Mouse (Mus musculus) c-Kit-positive CD71-negative TER-119-negative erythroid progenitor cells, embryonic 14.5 days (primary cell): ENCODE measurements at regions not wholly inside any gene's neighbourhood (a gene's known extent, or its start where the extent isn't known, plus 50 kb on each side); places are given as distances from the start of the nearest gene placed in this dataset.

ENCODE experiments used
- DNase-seq: peaks from one replicate; pipeline ENCODE4 v3.0.0-alpha.2; 2013; ENCODE audit warnings: low read depth

DNA sequence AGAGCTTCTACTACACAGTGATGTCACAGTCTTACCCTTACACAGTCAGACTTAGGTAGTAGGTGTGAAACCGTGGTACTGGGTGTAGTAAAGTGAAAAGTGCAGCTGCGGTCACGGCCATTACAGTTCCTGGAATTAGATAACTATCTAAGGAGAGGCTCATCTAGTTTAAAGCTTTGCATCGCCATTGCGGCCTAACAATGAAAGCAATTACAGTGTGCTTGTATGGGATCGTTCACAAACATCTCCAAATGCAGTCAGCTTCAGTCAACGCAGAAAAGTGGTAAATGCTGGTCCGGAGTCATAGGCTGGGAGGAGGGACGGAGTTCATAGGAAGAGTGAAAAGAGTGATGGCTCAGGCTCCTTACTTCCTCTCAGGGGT, 106.0 kb upstream of the Col1a2 start:
- no peak for DNase-seq

DNA sequence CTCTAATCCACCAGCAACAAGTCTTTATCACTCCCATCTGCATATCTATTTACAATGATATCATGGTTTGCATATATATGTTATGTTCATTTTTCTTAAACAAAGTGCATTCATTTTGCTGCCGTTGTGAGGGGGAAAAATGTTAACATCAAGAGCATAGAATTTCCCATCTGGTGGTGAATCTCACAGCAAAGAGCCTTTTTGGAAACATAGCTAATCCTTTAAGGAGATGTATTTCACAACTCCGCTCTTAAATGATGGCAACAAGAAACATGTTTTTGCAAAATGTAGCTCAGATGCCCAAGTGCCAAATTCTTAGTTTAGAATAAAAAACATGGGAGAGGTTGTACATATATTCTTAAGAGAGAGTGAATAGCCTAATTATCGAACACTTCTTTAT, 99.3 kb upstream of the Col1a2 start:
- DNase-seq = no peak

DNA sequence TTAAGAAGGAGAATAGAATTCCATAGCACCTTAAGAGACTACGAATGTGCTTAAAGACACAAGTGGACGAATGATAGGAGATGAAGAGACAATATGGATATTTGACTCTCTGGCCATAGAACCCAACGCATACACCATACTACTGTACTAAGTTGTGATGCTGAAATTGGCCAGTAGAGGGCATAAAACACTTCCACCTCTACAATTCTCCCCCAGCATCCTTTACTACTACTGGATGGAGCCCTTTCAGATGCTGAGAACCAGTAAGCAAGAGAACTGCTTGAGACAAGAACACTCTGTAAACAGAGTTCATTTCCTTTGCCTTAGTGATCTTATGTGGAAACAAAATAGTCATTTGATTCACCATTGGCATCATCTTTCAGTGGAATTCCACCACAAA, 96.9 kb upstream of the Col1a2 start:
- DNase-seq = peak; percentile 42

DNA sequence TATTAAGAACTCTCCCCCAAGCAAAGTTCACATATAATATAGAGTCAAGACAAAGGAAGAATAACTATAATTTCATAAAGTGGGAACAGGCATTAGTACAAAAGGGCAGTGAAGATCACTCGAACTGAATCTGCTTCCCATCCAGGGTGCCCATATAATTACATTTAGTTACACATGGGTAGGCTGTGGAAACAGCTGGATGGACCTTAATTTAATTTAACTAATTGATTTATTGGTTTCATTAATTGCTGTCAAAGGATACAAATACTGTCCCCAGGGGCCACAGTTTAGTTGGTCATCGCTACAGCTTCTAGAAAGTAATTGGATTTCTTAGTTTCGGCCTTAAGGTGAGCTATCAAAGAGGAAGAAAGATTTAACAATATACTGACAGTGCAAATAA, 91.4 kb upstream of the Col1a2 start:
- no peak for DNase-seq

DNA sequence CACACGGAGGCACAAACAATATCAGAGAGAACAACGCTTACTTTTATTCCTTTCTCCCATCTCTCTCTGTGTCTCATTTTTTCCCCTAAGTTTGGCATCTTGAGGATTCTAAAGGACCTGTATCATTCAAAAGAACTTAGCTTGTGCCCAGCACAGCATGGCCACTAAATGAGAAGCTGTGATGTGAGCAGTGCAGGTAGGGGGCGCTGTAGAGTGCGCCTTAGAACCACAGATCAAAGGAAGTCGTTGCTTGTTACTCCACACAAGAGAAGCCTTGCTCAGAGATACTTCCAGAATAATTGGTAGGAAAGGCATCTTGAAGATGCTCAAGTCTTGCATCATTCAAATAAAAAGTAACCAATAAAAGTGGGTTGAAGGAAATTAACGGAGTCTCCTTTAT, 90.4 kb upstream of the Col1a2 start:
- peak; percentile 44 for DNase-seq

DNA sequence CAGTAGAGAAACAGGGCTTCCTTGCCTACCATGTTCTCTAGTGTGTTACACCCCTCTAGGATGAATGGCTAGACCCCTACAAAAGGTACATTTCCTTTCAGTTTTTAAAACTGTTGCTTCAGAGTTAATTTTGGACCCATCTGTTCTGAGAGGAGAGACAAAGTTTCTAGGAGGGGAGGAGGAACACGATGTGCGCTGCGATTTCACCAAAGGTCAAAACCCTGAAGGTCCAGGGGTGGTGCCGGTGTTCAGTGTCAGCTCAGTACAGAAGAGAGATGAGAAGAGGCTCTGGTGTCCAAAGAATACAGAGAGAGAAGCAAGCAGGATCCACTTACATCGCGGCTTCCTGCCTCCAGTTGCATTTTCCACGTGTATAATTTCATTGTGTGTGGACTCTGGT, 89.4 kb upstream of the Col1a2 start:
- no peak for DNase-seq

DNA sequence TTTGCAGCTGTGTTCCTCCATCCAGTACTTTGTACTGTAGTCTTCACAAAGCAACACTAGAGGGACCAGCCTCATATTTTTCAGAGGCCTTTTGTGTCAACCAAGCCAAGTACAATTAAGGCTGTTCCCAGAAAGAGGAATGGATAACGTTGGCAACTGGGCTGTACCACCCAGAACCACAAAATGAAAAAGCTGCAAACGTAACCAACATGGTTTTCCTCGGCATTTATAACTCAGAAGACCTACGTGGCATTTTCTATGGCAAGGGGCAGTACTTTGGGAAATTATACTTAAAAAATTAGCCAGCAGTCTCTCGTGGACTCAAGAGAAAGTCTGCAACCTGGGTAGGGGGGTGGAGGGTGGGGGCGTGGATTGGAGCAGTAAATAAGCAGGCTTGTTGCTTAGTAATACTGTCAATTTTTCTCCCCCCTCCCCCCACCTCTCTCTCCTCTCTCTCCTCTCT, 87.3 kb upstream of the Col1a2 start:
- DNase-seq = no peak

DNA sequence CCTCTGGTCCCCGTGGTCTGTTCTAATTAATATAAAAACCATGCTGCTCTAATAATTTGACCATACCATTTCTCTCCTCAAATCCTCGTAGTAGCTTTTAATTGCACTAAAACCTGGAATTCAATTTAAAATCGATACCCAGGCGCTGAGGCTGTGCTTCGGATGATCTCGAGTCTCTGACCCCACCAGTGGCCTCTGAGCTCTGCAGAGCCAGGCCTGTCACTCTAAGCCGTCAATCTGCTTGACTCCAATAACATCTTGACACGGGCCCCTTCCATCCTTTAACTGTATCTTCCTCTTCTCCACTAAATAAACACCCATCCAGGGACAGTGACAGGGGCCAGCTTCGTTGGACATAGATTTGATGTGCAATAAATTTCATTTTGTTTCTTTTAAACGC, 86.2 kb upstream of the Col1a2 start:
- DNase-seq = no peak

DNA sequence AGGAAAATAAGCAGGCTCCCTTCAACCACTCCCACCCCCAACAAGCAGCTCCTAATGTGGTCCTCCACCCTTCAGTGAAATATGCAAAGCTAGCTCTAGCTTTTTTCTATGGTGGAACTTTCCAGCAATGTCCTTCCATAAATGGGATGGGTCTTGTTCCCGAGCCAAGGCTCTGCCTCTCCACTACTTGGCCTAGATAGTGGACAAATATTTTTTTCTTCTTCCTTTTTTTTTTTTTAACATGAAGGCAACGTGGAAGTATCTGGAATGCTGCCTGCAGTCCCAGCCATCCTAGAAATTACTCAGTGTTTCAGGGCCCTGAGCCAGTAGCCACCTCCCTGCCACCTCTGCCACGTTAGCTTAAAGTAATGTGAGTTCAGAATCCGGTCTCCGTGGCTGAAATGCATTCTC, 85.7 kb upstream of the Col1a2 start:
- DNase-seq = no peak

DNA sequence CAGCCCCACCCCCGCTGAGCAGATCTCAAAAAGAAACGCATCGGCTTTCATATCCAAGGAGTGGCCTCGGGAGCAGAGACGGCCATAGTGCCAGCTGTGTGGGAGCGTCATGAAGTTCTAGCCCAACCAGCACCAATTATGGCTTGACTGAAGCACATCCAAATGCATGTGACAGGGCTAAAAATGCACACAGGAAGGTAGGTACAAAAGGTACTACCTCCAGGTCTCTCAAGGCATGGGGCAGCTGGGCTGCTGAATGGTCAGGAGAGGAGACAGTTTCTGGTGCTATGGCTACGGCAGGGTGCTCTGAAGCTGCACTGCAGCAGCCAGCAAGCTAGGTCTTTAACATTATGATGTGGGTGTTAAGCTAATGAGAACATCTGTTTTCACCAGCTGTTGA, 83.1 kb upstream of the Col1a2 start:
- no peak for DNase-seq

DNA sequence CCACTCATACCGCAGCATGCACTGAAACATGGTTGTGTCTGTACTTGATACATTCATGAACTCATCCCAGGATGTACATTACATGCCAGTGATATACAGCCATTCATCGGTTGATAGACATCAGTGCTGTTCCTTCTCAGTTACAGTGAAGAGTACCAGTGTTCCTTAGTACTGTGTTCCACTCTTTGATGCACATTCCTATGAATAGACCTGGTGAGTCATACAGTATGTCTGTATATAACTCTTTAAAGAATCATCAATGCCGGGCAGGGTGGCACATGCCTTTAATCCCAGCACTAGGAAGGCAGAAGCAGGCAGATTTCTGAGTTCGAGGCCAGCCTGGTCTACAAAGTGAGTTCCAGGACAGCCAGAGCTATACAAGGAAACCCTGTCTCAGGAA, 77.5 kb upstream of the Col1a2 start:
- no peak for DNase-seq

DNA sequence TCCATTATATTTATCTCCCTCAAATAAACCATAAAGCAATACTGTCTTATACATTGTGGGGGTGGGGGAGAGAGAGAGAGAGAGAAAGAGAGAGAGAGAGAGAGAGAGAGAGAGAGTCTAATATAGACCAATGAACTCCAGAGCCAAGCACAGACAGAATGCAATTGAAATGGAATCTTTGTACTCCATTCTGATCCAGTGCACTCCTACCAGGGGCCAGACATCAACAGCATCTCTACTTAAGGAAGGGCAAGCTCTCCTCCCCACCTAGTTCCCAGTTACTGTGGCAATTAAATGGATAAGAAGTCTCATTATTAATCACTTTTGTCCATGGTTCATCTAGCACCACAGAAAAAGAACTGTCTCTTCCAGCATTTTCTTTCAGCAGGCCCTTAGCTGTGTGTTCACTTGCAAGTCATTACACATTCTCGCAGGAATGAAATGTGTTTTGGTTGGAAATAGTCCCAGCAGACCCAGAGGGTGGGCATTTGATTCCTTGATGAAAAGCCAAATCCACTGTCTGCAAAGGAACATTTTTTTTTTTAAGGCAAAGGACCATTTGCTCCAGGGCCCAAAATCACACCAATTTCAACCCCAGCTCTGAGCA, 73.8 kb upstream of the Col1a2 start:
- no peak for DNase-seq

DNA sequence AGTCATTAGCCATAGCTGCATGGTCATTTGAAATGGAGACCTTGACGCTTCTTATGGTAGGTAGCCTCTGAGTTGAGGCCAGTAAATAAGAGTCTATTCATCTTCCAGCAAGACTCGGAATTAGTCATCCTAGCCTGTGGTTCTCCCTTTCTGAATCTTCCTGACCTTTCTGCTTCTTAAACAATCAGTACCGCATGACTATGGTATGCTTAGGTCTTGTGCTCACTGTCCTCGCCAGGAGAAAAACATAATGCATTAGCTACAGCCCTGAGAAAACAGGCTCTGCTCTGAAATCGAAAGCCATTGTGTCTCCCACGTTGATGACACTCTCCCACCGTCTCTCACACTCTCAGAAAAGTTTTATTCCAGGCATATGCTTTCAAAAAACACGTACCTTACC, 72.4 kb upstream of the Col1a2 start:
- no peak for DNase-seq

DNA sequence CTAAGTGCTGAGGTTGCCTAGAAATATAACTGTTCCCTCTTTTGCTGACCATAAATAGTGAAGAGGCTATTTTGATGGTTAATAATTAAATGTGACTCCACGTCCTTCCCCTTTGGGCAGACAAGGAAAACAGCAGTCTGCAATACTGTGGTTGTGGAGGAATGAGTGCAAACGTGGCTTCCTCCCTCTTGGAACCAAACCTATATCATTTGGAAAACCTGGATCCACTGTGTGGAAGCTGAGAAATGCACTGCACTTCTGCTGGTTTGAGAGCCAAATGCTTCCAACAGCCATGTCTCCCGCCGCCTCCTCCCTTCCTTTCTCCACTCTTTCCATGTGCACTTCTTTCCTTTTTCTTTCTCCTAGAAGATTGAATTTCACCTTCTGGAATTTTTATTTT, 68.2 kb upstream of the Col1a2 start:
- no peak for DNase-seq

DNA sequence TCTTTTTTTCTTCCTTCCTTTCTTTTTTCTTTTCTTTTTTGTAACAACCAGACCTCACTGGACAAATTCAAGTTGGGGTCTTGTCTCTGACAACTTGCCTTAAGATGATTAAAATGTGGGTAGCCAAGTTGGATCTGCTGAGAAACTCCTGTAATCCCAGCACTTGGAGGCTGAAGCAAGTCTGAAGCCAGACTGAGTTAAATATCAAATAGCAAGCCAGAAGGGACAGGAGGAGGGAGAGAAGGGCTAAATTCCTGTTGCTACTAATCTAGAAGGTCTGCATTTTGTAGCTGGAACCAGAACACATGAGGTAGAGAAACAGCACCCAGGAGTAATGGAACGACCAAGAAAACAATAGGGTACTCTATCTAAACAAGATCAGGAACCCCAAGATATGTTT, 67.7 kb upstream of the Col1a2 start:
- DNase-seq = no peak

DNA sequence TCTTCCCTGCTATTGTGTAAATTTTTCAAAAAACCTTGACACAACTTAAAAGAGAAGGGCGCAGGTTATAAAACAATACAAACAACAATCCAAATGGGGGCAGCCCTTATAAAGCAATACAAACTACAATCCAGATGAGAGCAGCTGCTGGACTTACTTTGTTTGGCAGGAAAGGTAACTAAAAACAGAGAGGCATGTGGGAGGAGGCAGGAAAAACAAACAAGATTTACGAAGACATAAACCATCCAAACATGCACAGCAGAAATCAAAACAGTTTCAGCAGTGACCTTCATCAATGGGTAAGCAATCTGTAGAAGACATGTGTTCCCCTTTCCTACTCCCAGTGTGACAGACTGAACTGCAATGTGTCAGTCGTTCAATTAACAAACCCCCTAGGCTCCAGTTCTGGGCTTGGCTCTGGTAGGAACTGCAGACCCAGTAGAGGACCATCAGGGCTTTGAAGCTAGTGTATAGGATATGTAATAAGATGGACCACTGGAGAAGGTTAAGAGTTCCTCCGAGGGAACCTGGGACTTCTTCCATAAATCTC, 62.9 kb upstream of the Col1a2 start:
- DNase-seq = no peak

DNA sequence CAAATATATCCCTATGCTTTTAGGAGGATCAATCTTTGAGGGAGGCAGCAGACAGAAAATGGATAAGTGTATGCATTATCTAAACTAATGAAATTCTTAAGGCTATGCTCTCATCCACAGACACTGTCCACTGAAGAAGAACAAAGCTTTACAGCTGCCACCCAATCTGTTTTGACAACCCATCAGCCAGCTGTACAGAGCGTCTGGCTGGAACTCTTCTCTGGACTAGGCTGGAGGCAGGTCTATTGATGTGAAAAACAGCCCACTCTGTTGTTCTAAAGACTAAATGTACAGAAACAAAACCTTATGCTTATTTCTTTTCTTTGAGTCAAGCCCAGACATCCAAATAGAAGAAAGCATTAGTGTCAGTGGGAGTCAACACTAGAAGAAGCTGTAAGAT, 58.7 kb upstream of the Col1a2 start:
- DNase-seq = no peak

DNA sequence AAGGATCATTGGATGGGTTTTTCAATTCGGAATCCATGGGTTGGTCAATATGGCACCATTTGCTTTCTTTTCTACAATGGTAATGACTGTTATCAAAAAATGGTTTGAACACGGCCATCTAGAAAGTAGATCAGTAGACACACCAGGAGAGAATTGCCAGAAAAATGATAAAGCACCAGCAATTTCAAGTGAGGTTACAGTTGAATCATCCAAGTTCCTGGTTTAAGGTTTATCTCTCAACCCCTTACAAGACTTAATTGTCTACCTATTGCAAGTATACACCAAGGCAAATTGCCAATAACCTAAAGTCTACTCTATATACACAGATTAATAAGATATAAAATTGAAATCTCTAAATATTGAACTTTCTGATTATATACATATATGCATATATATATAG, 53.4 kb upstream of the Col1a2 start:
- no peak for DNase-seq
